Mouse (Mus musculus) kidney, embryonic 14.5 days (tissue): Measurements from ENCODE around the gene Btbd19. TPM values are rescaled to one million over a fixed set of nuclear protein-coding genes. Genes with fewer than 3 reads are reported as not detected.

Source experiments
- ATAC-seq: fragments of 200-750 bp; cut with Nextera tagmentation; 2 replicates; pipeline ENCODE4 v1.8.0; 2017; ENCODE audit warnings: moderate number of reproducible peaks, mild to moderate bottlenecking, moderate TSS enrichment, moderate library complexity; ENCODE audit not compliant: low FRiP score, low TSS enrichment
- H3K27ac ChIP-seq: fragments of 300-500 bp; sonication (generic); 2 replicates; pipeline ENCODE4 v1.5.1; 2014; ENCODE audit warnings: low read depth, mild to moderate bottlenecking, low read length, moderate library complexity, mixed read lengths
- H3K27me3 ChIP-seq: fragments of 300-500 bp; sonication (generic); 2 replicates; pipeline ENCODE4 v1.6.1; 2014; ENCODE audit warnings: mild to moderate bottlenecking, low read length; ENCODE audit not compliant: control insufficient read depth, insufficient read depth
- H3K36me3 ChIP-seq: fragments of 300-500 bp; sonication (generic); 2 replicates; pipeline ENCODE4 v1.6.1; 2014; ENCODE audit warnings: low read length, mixed read lengths; ENCODE audit not compliant: control insufficient read depth, insufficient read depth
- H3K4me1 ChIP-seq: fragments of 300-500 bp; sonication (generic); 2 replicates; pipeline ENCODE4 v1.6.1; 2014; ENCODE audit warnings: low read length, mixed read lengths; ENCODE audit not compliant: control insufficient read depth, insufficient read depth
- H3K4me2 ChIP-seq: fragments of 300-500 bp; sonication (generic); replicated peaks from 2 replicates; pipeline ENCODE4 v1.6.1; 2014; ENCODE audit warnings: low read depth, mild to moderate bottlenecking, low read length
- H3K4me3 ChIP-seq: fragments of 300-500 bp; sonication (generic); 2 replicates; pipeline ENCODE4 v1.5.1; 2014; ENCODE audit warnings: mild to moderate bottlenecking, low read length
- H3K9ac ChIP-seq: fragments of 300-500 bp; sonication (generic); 2 replicates; pipeline ENCODE4 v1.6.1; 2014; ENCODE audit warnings: low read depth, mild to moderate bottlenecking, low read length, moderate library complexity
- H3K9me3 ChIP-seq: fragments of 300-500 bp; sonication (generic); 2 replicates; pipeline ENCODE4 v1.6.1; 2016; ENCODE audit warnings: low read length; ENCODE audit not compliant: control insufficient read depth
- WGBS: fragments of 180-500 bp; shearing (Covaris S2); extraction: QIAGEN DNeasy Blood & Tissue Kit; methylation state at CpG from one replicate; pipeline ENCODE4 v1.1.7; 2014; 5-methylcytosine and 5-hydroxymethylcytosine counted together
- polyA plus RNA-seq: library from polyadenylated mRNA; unstranded; fragments of >200 nt; fragmentation: Nextera tagmentation; extraction: Ambion mirVana; gene quantifications from 2 replicates; pipeline ENCODE4 v1.2.1, GENCODE M21; 2014

The Btbd19 gene
- polyA plus RNA-seq, 1 experiment from 2014 or later: 6.2 TPM

GRCm38 (mm10) chr4:117109330-117109729 lies 16.2 kb downstream of the Btbd19 start:
- H3K4me1 ChIP-seq: peaks cover 13% of the 10 kb centered on the region; the same call in 1 of the 2 replicates
- peaks cover 60% of the 10 kb centered on the region for H3K36me3 ChIP-seq
- H3K27ac ChIP-seq: no peak overlapping the region
- WGBS: 96% methylated on average over 25 of the region's 25 CpGs
- H3K9me3 ChIP-seq: no peaks in the 10 kb centered on the region
- H3K4me2 ChIP-seq: no peak overlapping the region
- no peak for ATAC-seq
- no peak overlapping the region for H3K4me3 ChIP-seq
- no peaks in the 10 kb centered on the region for H3K27me3 ChIP-seq
- H3K9ac ChIP-seq: no peak overlapping the region

- Histone ChIP-seq H3K9ac (no peak overlapping the region), H3K27ac (no peak overlapping the region), H3K27me3 (no peaks in the 10 kb centered on the region), H3K4me3 (no peak overlapping the region), H3K4me1 (peaks cover 14% of the 10 kb centered on the region; the same call in 1 of the 2 replicates), H3K9me3 (no peaks in the 10 kb centered on the region), H3K4me2 (no peak overlapping the region), H3K36me3 (peaks cover 53% of the 10 kb centered on the region)
- WGBS: 96% methylated on average over 6 of the region's 6 CpGs
- ATAC-seq: no peak
Measured at GRCm38 (mm10) chr4:117108524-117108849, 17.0 kb downstream of the Btbd19 start.

GRCm38 (mm10) chr4:117107813-117108523 lies 17.6 kb downstream of the Btbd19 start:
- Histone ChIP-seq H3K9ac (no peak overlapping the region), H3K27me3 (no peaks in the 10 kb centered on the region), H3K4me1 (peaks cover 14% of the 10 kb centered on the region; the same call in 1 of the 2 replicates), H3K4me2 (no peak overlapping the region), H3K9me3 (no peaks in the 10 kb centered on the region), H3K4me3 (no peak overlapping the region), H3K36me3 (peaks cover 53% of the 10 kb centered on the region), H3K27ac (no peak overlapping the region)
- 91% methylated on average over 18 of the region's 18 CpGs for WGBS
- no peak for ATAC-seq

GRCm38 (mm10) chr4:117105127-117105526 lies 20.4 kb downstream of the Btbd19 start:
- peaks cover 39% of the 10 kb centered on the region for H3K36me3 ChIP-seq
- H3K9ac ChIP-seq: no peak overlapping the region
- H3K27ac ChIP-seq: no peak overlapping the region
- no peaks in the 10 kb centered on the region for H3K27me3 ChIP-seq
- H3K4me1 ChIP-seq: peaks cover 14% of the 10 kb centered on the region; the same call in 1 of the 2 replicates
- H3K4me2 ChIP-seq: no peak overlapping the region
- ATAC-seq: no peak
- 51% methylated on average over 10 of the region's 10 CpGs for WGBS
- no peaks in the 10 kb centered on the region for H3K9me3 ChIP-seq
- H3K4me3 ChIP-seq: no peak overlapping the region

- Histone ChIP-seq H3K4me2 (no peak overlapping the region), H3K4me1 (peaks cover 14% of the 10 kb centered on the region; the same call in 1 of the 2 replicates), H3K9me3 (no peaks in the 10 kb centered on the region), H3K36me3 (peaks cover 38% of the 10 kb centered on the region), H3K9ac (no peak overlapping the region), H3K27me3 (no peaks in the 10 kb centered on the region), H3K4me3 (no peak overlapping the region), H3K27ac (no peak overlapping the region)
- ATAC-seq: no peak
- 82% methylated on average over 10 of the region's 10 CpGs for WGBS
Measured at GRCm38 (mm10) chr4:117104672-117105071, 20.9 kb downstream of the Btbd19 start.

GRCm38 (mm10) chr4:117101218-117101617 lies 24.3 kb downstream of the Btbd19 start:
- H3K9me3 ChIP-seq: no peaks in the 10 kb centered on the region
- no peak overlapping the region for H3K27ac ChIP-seq
- H3K4me2 ChIP-seq: no peak overlapping the region
- peaks cover 13% of the 10 kb centered on the region for H3K36me3 ChIP-seq
- no peaks in the 10 kb centered on the region for H3K27me3 ChIP-seq
- no peak overlapping the region for H3K9ac ChIP-seq
- no peak for ATAC-seq
- peaks cover 33% of the 10 kb centered on the region for H3K4me1 ChIP-seq
- 53% methylated on average over 7 of the region's 7 CpGs for WGBS
- H3K4me3 ChIP-seq: no peak overlapping the region

DNA sequence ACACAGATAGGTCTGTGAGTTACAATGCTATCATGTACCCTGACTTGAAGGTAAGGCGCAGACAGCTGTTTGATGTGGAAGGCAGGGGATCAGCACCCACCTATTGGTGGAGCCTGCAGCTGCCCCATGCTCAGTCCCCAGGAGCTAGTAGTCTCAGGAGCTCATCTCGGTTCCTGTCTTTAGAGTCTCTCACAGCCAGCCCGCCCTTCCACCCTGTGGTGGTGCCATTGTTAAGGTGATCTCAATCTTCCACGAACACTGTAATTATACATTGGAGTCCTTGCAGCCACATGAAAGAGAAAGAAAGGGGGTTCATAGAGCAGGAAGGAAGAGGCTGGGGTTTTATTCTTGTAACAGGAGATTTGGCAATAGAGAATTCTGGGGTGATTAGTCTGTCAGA lies 25.5 kb downstream of the Btbd19 start:
- H3K9me3 ChIP-seq: no peaks in the 10 kb centered on the region
- H3K4me2 ChIP-seq: no peak overlapping the region
- WGBS: 81% methylated on average over 4 of the region's 4 CpGs
- no peak overlapping the region for H3K27ac ChIP-seq
- H3K27me3 ChIP-seq: no peaks in the 10 kb centered on the region
- no peak for ATAC-seq
- peaks cover 10% of the 10 kb centered on the region for H3K36me3 ChIP-seq
- H3K4me3 ChIP-seq: no peak overlapping the region
- no peak overlapping the region for H3K9ac ChIP-seq
- H3K4me1 ChIP-seq: peaks cover 34% of the 10 kb centered on the region

DNA sequence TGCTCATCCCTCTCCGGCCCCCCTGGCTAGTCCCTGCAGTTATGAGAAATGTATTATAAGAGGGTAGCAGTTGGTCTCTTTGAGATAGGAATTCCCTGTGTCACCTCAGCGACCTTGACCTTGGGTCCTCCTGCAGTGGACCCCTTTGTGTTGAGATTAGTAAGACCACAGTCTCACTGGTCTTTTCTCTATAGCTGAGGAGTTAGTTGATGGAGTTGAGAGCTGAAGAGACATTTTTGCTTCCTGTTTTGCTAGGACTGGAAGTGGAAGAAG lies 26.8 kb downstream of the Btbd19 start:
- no peaks in the 10 kb centered on the region for H3K27me3 ChIP-seq
- H3K9ac ChIP-seq: no peak overlapping the region
- H3K27ac ChIP-seq: peak overlapping the region; percentile 26; the same call in 1 of the 2 replicates
- H3K36me3 ChIP-seq: peaks cover 10% of the 10 kb centered on the region
- H3K4me3 ChIP-seq: no peak overlapping the region
- no peak for ATAC-seq
- H3K4me1 ChIP-seq: peaks cover 29% of the 10 kb centered on the region
- WGBS: 89% methylated on average over 2 of the region's 2 CpGs
- no peaks in the 10 kb centered on the region for H3K9me3 ChIP-seq
- H3K4me2 ChIP-seq: no peak overlapping the region

DNA sequence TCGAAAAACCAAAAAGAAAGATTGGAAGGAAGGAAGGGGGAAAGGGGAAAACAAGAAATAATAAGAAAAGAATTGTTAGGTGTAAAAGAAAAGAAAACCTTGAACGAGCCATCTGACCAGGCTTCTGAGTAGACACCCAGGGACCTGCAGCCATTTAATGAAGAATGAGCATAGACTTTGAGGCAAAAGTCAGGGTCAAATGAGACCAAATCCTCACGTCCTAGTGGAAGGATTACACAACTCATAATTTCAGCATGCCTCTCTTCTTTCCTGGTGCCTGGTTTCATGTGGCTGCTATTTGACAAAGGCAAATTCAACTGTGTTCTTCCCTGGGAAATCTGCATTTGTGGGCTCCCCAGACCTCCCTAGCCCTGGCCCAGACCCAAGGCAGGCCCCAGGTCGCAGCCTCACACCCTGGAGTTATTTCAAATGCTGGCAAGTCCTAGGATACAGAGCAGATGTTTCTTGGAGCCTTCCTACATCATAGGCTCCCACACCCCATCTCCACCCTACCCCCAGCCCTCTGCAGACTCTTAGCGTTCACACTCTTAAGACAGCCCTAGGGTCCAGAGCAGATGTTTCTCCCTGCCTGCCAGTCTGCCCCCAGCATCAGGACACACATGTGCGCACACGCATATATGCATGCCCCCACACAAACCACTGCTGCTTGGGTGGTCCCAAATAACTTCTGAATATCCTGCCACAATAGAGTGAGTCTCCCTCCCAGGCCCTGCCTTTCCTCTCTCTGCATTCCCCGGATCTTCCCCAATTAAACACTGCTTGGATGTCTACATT lies 27.4 kb downstream of the Btbd19 start:
- H3K36me3 ChIP-seq: peaks cover 10% of the 10 kb centered on the region
- no peak overlapping the region for H3K4me3 ChIP-seq
- H3K4me2 ChIP-seq: peak overlapping the region; percentile 87; the same call in 1 of the 2 replicates
- no peaks in the 10 kb centered on the region for H3K9me3 ChIP-seq
- peak overlapping the region; percentile 26; the same call in 1 of the 2 replicates for H3K27ac ChIP-seq
- H3K9ac ChIP-seq: no peak overlapping the region
- 58% methylated on average over 8 of the region's 8 CpGs for WGBS
- H3K27me3 ChIP-seq: no peaks in the 10 kb centered on the region
- H3K4me1 ChIP-seq: peaks cover 29% of the 10 kb centered on the region
- no peak for ATAC-seq
